Mouse (Mus musculus): Measurements from ENCODE around the gene Vwa3a.
A peak's percentile ranks its signal among the peaks of the same experiment; 100 is the strongest.

Gene Vwa3a

DNA sequence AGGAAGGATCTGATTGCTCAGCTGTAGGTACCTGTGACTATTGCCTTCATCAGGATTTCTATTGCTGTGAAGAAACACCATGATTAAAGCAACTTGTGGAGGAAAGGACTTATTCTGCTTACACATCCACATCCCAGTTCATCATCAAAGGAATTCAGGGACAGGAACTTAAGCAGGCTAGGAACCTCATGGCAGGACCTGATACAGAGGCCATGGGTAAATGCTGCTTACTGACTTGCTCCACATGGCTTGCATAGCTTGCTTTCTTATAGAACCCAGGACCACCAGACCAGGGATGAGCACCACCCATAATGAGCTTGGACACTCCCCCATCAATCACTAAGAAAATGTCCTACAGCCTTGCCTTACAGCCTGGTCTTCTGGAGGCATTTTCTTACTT lies 9.4 kb downstream of the Vwa3a start:
- no peak for DNase-seq (ENCODE audit: low spot score)

GRCm38 (mm10) chr7:120751330-120751729 lies 12.2 kb downstream of the Vwa3a start:
- DNase-seq (ENCODE audit: low spot score): no peak

DNA sequence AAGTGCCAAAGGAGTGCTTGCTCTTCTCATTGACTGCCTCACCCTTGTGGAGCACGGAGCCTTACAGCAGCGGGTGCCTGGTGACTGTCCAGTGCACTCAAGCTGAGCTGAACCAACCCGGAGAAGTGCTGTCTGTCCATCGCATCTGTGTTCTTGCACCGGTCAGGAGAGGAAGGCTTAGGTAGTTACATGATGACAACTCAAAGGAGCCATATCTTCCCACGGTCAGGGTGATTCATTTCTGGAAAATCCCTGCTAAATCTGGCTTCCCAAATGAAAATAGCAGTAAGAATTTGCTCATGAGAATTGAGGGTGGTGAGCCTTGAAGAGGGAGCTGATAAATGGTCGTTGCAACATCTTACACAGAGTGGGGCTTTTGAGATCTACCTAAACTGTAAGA lies 12.8 kb downstream of the Vwa3a start:
- DNase-seq (ENCODE audit: low spot score): no peak

GRCm38 (mm10) chr7:120754671-120755070 lies 15.6 kb downstream of the Vwa3a start:
- peak; percentile 84 for DNase-seq (ENCODE audit: low spot score)

GRCm38 (mm10) chr7:120767369-120767768 lies 28.3 kb downstream of the Vwa3a start:
- no peak for DNase-seq (ENCODE audit: low spot score)

DNA sequence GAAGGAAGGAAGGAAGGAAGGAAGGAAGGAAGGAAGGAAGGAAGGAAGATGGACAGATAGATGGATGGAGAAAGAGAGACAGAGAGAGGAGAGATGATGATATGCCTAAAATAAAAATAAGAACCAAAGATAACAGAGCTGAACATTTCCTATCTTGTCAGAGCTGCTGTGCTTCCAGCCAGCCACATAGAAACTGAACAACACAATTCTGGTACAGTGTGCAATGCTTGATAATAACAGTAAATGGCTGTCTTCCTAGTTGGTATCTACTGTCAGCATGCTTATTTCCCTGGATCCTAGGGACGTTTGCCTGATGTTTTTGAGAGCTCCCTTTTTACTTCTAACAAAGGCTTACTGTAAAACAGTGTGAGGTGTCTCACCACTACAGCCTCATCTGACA lies 32.3 kb downstream of the Vwa3a start:
- no peak for DNase-seq (ENCODE audit: low spot score)

- DNase-seq (ENCODE audit: low spot score): no peak
Measured at GRCm38 (mm10) chr7:120778012-120778411, 38.9 kb downstream of the Vwa3a start.

DNA sequence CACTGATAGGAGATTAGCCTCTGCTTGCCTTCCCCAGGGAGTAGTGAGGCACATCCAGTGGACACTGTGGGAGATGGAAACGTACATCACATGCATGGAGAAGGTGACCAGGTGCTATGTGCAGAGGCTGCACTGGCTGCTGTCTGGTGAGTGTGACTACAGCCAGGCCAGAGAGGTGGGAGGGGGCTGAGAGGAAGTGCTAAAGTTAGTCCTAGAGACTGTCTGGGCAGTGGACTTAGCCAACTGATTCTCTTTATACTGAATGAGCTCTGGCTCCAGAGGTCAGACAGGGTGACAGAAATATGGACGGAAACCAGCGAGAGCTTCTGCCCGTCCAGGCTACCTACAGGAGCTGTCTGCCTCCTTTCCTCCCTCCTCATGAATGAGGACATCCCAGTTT lies 56.4 kb downstream of the Vwa3a start:
- DNase-seq (ENCODE audit: low spot score): no peak

DNA sequence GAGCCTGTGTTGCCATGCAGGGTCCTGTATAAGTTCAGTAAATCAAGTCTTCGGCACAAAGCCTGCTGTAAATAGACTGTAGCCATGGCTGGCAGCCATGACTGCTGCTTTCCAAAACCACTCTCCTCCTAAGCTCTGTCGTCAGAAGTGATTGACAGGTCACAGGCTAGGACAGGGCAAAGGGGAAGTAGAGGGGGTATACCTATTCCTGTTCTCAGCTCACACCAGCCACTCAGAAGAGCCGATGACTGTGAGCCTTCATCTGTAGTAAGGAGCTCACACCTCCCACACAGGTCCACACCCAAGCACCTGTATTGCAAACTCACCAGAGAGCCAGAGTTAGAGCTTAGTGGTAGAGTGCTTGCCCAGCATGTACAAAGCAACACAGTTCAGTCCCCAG lies 57.3 kb downstream of the Vwa3a start:
- DNase-seq (ENCODE audit: low spot score): no peak

DNA sequence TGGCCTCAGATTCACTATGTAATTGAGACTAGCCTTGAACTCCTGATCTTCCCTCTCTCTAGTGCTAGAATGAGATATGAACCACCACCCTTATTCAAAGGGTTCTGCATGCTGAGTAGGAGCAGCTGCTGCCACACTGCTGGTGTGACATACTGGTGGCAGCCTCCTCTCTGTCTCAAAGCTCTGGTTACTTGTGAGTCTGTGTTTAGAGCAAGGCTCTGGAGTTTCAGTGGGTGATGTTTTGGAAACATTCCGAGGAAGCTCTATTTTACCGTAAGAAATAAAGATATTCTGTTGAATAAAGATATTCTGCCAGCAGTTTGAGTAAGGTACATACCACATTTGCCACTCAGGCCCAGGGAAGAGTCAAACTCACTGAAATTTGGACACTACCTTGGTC lies 64.2 kb downstream of the Vwa3a start:
- no peak for DNase-seq (ENCODE audit: low spot score)

DNA sequence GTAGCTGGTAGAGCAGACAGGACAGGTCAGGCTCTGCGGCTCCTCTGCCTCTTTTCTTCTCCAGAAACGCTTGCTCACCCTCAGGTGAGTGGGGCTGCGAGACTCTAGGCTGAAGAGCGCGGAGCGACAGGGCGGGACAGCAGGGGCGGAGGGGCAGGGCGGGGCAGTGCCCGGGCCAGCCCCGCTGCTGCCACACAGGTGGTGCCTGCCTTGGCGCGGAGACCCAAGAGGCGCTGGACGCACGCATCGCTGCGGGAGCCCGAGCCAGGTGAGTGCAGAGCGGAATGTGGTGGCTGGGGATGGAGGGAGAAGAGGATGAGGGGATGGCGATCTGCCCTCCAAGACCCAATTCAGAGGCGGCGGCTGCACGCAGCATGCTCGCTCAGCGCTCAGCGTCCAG lies 70.6 kb downstream of the Vwa3a start:
- DNase-seq (ENCODE audit: low spot score): no peak

- DNase-seq (ENCODE audit: low spot score): no peak
Measured at GRCm38 (mm10) chr7:120811834-120812415, 72.8 kb downstream of the Vwa3a start, which contains the start of gene Gm5737. Gene Gm5737, plus strand, starts transcription at chr7:120812365.

DNA sequence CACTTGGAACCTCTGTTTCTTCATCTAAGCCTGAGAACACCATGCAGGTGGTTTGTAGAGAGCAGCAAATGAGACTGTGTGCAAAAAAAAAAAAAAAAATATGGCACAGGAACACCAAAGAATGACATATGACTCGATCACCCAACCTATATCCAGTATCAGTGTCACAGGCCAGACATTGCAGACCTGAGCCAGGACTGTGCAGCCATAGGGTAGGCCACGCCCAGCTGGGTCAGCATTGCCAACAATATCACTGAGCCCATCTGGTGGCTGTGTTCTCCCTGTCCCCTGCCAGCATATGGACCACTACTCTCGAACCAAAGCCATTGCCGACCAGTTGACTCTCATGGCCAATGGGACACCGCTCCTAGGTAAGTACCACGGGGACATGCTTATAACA lies 78.4 kb downstream of the Vwa3a start:
- no peak for DNase-seq (ENCODE audit: low spot score)

DNA sequence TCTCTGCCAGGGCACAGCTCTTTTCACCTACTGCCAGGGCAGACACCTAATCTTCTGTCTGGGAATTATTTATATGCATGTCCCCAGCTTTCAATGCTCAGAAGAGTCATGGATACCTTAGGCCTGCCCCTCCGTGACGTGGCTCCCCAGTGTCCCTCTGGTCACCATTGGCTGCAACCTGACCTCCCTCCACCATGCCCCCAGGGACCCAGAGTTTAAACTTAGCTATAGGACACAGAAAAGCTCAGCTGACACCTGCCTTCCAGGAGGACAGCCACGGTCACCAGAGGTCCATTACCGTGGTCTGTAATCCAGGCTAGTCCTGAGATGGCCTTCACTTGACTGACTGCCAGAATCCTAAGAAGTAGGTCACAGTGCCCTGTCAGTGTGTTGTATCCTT lies 80.3 kb downstream of the Vwa3a start:
- DNase-seq (ENCODE audit: low spot score): no peak

DNA sequence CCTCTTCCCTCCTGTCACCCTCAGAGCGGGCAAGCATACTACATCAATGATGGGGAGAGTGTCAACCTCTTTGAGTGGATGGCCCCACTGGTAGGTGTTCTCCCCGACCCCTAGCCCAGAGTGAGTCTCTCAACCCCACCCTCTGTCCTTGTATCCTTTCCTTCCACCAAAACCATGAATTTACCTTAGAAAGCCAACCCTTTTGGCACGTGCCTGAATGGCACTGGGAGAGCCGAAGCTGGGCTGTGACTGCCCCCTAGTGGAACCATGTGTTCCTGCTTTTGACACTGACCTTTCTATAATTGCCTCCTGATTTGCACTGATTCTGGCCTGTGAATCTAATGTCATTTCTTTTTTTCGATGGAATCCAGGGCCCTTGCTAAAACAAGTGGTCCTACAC lies 84.1 kb downstream of the Vwa3a start:
- DNase-seq (ENCODE audit: low spot score): peak; percentile 75

GRCm38 (mm10) chr7:120825097-120825496 lies 86.0 kb downstream of the Vwa3a start:
- DNase-seq (ENCODE audit: low spot score): no peak

DNA sequence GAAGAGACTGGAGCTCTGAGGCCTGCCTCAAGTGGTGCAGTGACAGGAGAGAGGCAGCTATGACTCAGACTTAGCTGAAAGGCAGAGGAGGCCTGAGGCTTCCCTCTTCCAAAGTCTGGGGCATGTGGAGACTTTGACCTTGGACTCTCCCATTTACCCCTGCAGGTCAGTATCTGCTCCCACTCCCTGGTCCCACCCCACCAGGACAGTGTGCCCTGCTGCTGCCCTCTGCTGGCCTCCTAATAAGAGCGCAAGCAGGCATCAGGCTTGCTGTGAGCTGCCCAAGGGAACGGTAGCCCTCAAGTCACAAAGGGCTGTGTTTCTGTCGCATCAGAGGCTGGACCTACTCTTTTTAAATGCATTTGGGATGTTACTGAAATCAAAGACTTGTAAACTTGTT lies 87.3 kb downstream of the Vwa3a start:
- DNase-seq (ENCODE audit: low spot score): no peak

GRCm38 (mm10) chr7:120830431-120831381 lies 91.6 kb downstream of the Vwa3a start:
- peak; percentile 78 for DNase-seq (ENCODE audit: low spot score)

DNA sequence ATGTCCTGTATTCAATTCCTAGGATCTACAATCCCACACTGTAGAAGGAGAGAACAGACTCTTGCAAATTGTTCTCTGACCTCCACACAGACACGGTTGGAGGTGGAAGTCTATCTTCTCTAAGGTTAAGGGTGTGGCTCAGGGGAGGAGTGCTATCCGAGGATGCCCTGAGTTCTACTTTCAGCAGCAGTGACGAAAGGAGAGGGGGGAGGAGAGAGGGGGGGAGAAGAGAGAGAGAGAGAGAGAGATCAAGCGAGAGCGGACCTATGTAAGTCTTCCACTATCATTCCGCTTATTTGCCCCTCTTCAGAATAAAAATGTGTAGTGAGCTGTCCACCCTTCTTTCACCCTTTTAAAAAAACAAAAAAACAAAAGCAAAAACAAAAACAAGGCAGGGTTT lies 95.3 kb downstream of the Vwa3a start:
- no peak for DNase-seq (ENCODE audit: low spot score)

- DNase-seq (ENCODE audit: low spot score): peak; percentile 69
Measured at GRCm38 (mm10) chr7:120834863-120835372, 95.8 kb downstream of the Vwa3a start.

- peak; percentile 94 for DNase-seq (ENCODE audit: low spot score)
Measured at GRCm38 (mm10) chr7:120835449-120836359, 96.6 kb downstream of the Vwa3a start.

DNA sequence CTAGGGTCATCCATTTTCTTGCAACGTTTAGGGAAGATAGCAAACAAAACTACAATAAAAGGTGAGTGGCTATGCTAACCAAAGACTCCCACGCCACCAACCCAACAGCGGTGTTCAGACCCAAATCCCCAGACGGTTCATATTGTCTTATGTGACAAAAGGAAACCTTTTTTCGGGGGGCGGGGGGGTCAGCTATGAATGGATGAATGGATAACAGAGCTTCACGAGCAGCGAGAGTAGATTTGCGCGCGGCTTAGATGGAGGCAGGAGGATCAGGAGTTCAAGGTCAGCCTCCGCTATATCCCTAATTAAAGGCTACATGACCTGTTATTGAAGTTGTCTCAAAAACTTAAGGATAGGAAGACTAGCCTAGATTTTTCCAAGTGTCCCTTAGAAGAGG lies 97.2 kb downstream of the Vwa3a start:
- DNase-seq (ENCODE audit: low spot score): no peak

All from urinary bladder, postnatal 14 days (tissue).